Mouse (Mus musculus) CD4-positive, CD25-positive, alpha-beta regulatory T cell, adult 2 months (primary cell): Measurements from ENCODE around the gene Prpf3.
"Not testable (repeated sequence)": the region's sequence is repeated elsewhere in the genome, so short reads cannot be mapped to it uniquely, and the experiment has no call there.

ENCODE experiments used
- DNase-seq: peaks from one replicate; pipeline ENCODE4 v3.0.0-alpha.2; 2012; ENCODE audit warnings: low read depth, low spot score

Gene Prpf3

GRCm38 (mm10) chr3:95820046-95821010, 35.4 kb downstream of the Prpf3 start:
- peak; percentile 36 for DNase-seq

DNA sequence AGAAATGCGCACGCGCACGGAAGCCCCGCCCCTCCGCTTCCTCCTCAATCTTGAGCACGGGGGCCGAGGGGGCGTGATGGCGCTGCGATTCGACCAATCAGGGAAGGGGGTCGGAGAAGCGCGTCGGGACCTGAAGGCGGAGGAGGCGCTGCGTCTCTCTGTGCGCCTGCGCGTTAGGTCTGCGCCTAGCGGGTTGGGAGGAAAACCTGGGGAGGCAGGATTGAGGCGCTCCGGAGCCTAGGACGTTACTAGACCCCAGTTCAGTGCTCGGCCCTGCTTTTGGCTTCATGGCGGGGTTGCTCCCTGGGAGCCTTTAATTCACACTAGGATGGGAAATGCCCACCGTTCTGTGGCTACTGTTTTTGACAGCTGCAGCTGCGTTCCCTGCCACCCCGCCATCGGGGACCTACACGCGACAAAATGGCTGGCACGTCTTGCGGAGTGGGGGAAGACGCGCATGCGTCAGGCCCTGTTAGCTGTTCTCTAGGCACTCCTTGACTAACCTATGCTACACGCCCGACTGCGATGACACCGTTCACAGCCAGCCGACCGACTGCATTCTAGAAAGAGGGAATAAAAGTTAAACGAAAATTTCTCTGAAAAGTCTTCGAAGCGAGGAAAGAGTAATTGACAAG, 36.2 kb downstream of the Prpf3 start:
- DNase-seq = peak; percentile 100

- DNase-seq = peak; percentile 91
These were observed 37.0 kb downstream of the Prpf3 start, which contains the start of gene Rprd2 for GRCm38 (mm10) chr3:95818571-95819288. Rprd2 (minus strand) TSS chr3:95818863.

GRCm38 (mm10) chr3:95818026-95818511, 37.6 kb downstream of the Prpf3 start:
- peak; percentile 53 for DNase-seq

GRCm38 (mm10) chr3:95816681-95817080, 39.0 kb downstream of the Prpf3 start:
- DNase-seq = peak; percentile 20

- DNase-seq = no peak
These were observed 47.3 kb downstream of the Prpf3 start for GRCm38 (mm10) chr3:95808384-95808783.

- not testable (repeated sequence) for DNase-seq
These were observed 48.1 kb downstream of the Prpf3 start for GRCm38 (mm10) chr3:95807630-95808029.

DNA sequence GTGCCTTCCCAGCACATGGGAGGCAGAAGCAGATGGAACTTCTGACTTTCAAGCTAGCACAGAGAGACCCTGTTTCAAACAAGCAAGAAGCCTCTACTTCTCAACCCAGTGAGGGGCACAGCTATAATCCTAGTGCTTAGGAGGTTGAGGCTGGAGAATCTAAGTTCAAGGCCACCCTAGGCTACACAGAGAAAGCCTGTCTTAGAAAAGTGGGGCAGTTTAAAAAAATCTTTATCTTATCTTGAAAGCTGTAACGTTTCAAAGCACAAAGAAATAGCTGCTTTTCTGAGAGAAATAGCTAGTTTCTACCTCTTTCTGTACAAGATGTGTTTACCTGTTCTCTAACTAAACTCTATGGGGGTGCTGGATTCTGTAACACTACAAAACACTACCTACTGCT, 49.0 kb downstream of the Prpf3 start:
- DNase-seq = no peak

DNA sequence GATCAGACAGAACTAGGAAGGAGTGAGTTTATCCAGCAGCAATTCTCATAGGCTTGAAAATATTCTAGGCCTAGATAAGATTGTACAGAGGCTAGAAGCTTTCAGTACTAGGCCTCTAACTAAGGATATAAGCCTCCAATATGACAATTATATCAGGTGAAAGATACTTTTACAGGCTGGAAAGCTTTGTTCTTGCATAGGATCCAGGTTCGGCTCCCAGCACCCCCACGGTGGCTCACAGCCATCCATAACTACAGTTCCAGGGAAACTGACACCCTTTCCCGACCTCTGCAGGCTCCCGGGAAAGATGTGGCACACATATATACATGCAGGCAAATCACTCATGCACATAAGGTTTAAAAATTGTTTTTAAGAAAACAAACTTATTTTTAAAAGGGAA, 51.8 kb downstream of the Prpf3 start:
- DNase-seq = no peak

- no peak for DNase-seq
These were observed 56.9 kb downstream of the Prpf3 start for GRCm38 (mm10) chr3:95798756-95799155.

DNA sequence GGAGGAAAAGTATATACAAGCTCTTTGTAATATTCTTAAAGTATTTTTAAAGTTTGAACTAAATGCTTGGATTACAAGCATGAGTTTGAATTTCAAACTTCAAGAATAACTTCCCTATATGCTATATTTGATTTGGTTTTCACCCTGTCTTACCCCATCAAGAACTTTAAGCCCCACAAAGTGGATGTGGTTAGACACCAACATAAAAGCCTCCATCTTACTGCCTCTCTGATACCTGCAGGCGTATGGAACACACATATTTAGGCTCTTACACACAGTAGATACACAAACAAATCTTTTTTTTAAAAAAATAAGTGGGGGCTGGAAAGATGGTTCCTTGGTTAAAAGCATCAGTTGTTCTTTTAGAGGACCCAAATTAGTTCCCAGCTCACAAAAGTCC, 61.4 kb downstream of the Prpf3 start:
- peak; percentile 27 for DNase-seq

DNA sequence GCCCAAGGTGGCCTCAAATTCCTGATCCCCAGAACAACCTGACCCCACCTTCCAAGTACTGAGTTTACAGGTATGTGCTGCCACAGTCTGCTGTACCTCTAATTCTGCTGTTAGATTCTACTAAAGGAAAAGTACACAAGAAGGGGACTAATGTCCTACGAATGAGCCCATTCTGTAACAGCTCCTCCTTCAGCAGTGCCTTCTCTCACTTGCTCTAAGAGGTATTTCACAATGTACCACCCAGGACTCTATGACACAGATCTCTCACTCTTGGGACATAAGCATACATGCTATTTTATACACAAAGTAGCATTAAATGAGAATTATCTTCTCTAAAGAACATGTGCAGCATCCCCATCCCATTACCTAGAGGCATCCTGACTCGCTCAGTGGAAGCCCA, 62.0 kb downstream of the Prpf3 start:
- no peak for DNase-seq

GRCm38 (mm10) chr3:95785501-95785900, 70.2 kb downstream of the Prpf3 start:
- no peak for DNase-seq
